Mouse (Mus musculus) intestine, postnatal 0 days (tissue): ENCODE measurements around the gene Slc7a6. TPM values are rescaled to one million over a fixed set of nuclear protein-coding genes. Genes with fewer than 3 reads are reported as not detected.
"Not testable (repeated sequence)": the region's sequence is repeated elsewhere in the genome, so short reads cannot be mapped to it uniquely, and the experiment has no call there.

Experiments
- ATAC-seq: fragments of 200-750 bp; cut with Nextera tagmentation; 2 replicates; pipeline ENCODE4 v1.8.0; 2017; ENCODE audit warnings: mild to moderate bottlenecking, moderate TSS enrichment, moderate library complexity
- H3K27ac ChIP-seq: fragments of 300-500 bp; sonication (generic); 2 replicates; pipeline ENCODE4 v1.5.1; 2014; ENCODE audit warnings: mild to moderate bottlenecking, low read depth, low read length, moderate library complexity
- H3K27me3 ChIP-seq: fragments of 300-500 bp; sonication (generic); replicated peaks from 2 replicates; pipeline ENCODE4 v1.6.1; 2014; ENCODE audit warnings: low read length, mixed read lengths; ENCODE audit not compliant: control insufficient read depth, insufficient read depth
- H3K36me3 ChIP-seq: fragments of 300-500 bp; sonication (generic); 2 replicates; pipeline ENCODE4 v1.6.1; 2014; ENCODE audit warnings: mild to moderate bottlenecking, moderate library complexity; ENCODE audit not compliant: control insufficient read depth, insufficient read depth
- H3K4me1 ChIP-seq: fragments of 300-500 bp; sonication (generic); replicated peaks from 2 replicates; pipeline ENCODE4 v1.6.1; 2014; ENCODE audit warnings: antibody characterized with exemption, low read length, mixed read lengths; ENCODE audit not compliant: control insufficient read depth, insufficient read depth
- H3K4me2 ChIP-seq: fragments of 300-500 bp; sonication (generic); replicated peaks from 2 replicates; pipeline ENCODE4 v1.6.1; 2014; ENCODE audit warnings: low read depth, mild to moderate bottlenecking, moderate library complexity
- H3K4me3 ChIP-seq: fragments of 300-500 bp; sonication (generic); 2 replicates; pipeline ENCODE4 v1.5.1; 2014; ENCODE audit warnings: low read depth, low read length
- H3K9ac ChIP-seq: fragments of 300-500 bp; sonication (generic); 2 replicates; pipeline ENCODE4 v1.6.1; 2014; ENCODE audit warnings: mild to moderate bottlenecking, low read depth, low read length
- H3K9me3 ChIP-seq: fragments of 300-500 bp; sonication (generic); 2 replicates; pipeline ENCODE4 v1.6.1; 2016; ENCODE audit warnings: mixed run types; ENCODE audit not compliant: control insufficient read depth
- CTCF ChIP-seq: sonication (generic); IDR thresholded peaks from 2 replicates; pipeline ENCODE4 v1.5.1; 2016; ENCODE audit warnings: low read depth, mild to moderate bottlenecking, control low read depth, antibody characterized with exemption, moderate library complexity
- WGBS: fragments of 180-500 bp; shearing (Covaris S2); extraction: QIAGEN DNeasy Blood & Tissue Kit; methylation state at CpG from one replicate; pipeline ENCODE4 v1.1.7; 2014; 5-methylcytosine and 5-hydroxymethylcytosine counted together
- polyA plus RNA-seq: library from polyadenylated mRNA; unstranded; fragments of >200 nt; fragmentation: Nextera tagmentation; extraction: Ambion mirVana; gene quantifications from 2 replicates; pipeline ENCODE4 v1.2.1, GENCODE M21; 2015

Slc7a6 gene
- polyA plus RNA-seq, 1 experiment from 2014 or later = 18.4 TPM

DNA sequence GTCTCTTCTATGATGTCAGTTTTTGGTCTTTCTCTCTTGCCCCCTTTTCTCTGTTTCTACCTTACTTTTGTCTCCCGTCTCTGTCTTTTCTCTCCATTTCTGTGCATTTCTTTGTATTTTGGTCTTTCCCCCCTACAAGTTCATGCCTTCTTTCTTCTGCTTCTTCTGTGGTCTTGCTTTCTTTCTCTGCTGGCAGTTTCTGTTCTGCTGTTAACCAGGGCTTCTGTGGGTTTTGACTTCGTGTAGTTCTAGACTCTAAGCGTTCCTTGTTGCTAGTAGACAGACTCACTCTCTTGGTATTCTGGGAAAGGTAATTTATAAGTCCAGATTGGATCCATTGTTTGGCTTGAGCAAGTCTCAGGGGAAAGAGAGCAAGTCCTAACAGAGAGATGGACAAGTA is 17.7 kb downstream of the Slc7a6 start:
- no peak for TF ChIP-seq CTCF
- Histone ChIP-seq H3K27ac (no peak overlapping the region), H3K4me1 (no peaks in the 10 kb centered on the region), H3K9me3 (no peaks in the 10 kb centered on the region), H3K27me3 (no peaks in the 10 kb centered on the region), H3K4me2 (no peak overlapping the region), H3K4me3 (no peak overlapping the region), H3K36me3 (no peaks in the 10 kb centered on the region; the same call in 1 of the 2 replicates), H3K9ac (no peak overlapping the region)
- ATAC-seq = no peak
- 83% methylated on average over 3 of the region's 3 CpGs for WGBS

DNA sequence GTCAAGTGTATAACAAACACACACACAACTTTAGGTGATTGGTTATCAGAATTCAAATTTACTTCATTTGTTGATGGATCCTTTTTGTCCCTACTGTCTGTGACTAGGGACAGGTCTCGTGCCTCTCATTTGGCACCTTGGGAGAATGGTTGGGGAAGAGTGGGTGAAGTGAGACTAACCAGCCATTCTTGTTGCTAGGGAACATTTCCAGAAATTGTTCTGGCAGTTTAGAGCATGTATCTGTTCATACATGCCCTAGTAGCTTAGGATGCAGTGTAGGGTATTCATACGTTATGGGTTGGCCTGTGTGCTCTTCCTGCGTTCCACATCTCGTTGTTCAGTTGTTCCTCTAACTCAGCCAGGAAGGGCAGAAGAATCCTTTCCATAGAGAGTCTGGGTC is 20.5 kb downstream of the Slc7a6 start:
- no peak for ATAC-seq
- WGBS = 90% methylated on average over 4 of the region's 4 CpGs
- Histone ChIP-seq H3K27me3 (no peaks in the 10 kb centered on the region), H3K4me1 (no peaks in the 10 kb centered on the region), H3K27ac (no peak overlapping the region), H3K4me3 (no peak overlapping the region), H3K36me3 (peaks cover 13% of the 10 kb centered on the region; the same call in 1 of the 2 replicates), H3K4me2 (no peak overlapping the region), H3K9ac (no peak overlapping the region), H3K9me3 (no peaks in the 10 kb centered on the region)
- TF ChIP-seq CTCF = no peak

DNA sequence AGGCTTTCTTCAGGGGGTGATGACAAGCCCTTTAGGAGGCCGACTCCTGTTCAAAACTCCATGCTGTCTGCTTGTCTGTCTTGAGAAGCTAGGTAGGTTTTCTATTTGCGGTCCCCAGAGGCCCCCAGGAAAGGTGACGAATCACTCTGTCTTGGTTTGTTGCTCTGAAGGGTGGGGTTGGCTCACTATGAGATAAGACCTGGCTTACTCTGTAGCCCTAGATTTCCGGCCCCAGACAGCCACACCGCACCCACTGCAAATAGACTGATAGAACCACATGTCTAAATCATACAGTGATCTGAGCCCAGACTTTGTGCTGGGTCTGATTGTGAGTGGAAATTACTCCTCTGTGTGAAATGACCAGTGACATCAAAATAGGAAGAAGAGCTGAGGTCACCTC is 23.0 kb downstream of the Slc7a6 start:
- H3K27ac ChIP-seq = no peak overlapping the region
- ATAC-seq = peak; percentile 74
- TF ChIP-seq CTCF = no peak
- H3K27me3 ChIP-seq = no peaks in the 10 kb centered on the region
- H3K36me3 ChIP-seq = peaks cover 17% of the 10 kb centered on the region
- 38% methylated on average over 5 of the region's 5 CpGs for WGBS
- H3K4me2 ChIP-seq = peak overlapping the region; percentile 32
- no peak overlapping the region for H3K4me3 ChIP-seq
- no peaks in the 10 kb centered on the region for H3K9me3 ChIP-seq
- no peak overlapping the region for H3K9ac ChIP-seq
- H3K4me1 ChIP-seq = no peaks in the 10 kb centered on the region

DNA sequence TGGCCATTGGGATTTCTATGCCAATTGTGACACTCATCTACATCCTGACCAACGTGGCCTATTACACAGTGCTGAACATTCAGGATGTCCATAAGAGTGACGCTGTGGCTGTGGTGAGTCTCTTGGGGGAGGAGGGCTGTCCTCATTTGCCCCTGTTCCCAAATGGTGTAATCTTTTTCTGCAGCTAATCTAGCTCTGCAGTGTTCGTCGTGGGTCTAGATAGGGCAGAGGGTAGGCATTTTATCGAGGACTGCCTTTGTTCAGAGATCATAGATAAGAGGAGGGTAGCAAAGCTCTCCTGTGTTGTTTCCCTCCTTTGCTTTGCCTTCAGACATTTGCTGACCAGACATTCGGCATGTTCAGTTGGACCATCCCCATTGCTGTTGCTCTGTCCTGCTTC is 24.5 kb downstream of the Slc7a6 start:
- no peak overlapping the region for H3K4me3 ChIP-seq
- WGBS = 72% methylated on average over 6 of the region's 6 CpGs
- H3K9ac ChIP-seq = no peak overlapping the region
- H3K4me2 ChIP-seq = no peak overlapping the region
- H3K27me3 ChIP-seq = no peaks in the 10 kb centered on the region
- H3K4me1 ChIP-seq = no peaks in the 10 kb centered on the region
- no peak for ATAC-seq
- no peak for TF ChIP-seq CTCF
- H3K27ac ChIP-seq = no peak overlapping the region
- H3K9me3 ChIP-seq = no peaks in the 10 kb centered on the region
- H3K36me3 ChIP-seq = peaks cover 24% of the 10 kb centered on the region

DNA sequence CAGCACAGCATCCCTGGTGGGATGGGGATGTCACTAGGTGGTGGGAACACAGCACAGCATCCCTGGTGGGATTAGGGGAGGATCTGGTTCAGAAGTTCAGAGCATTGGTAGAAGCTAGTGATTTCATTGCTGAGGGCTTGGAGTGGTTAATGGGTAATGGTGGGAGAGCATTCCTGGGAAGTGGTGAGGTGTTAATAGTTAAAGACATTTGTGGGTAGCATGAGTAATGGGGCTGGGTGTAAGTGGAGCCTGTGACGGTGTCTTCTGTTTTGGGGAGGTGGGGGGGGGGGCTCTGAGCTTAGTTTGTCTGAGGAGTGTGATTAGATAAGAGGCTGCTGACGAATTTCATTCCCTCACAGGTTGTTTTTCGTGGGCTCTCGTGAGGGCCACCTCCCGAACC is 25.4 kb downstream of the Slc7a6 start:
- Histone ChIP-seq H3K4me1 (no peaks in the 10 kb centered on the region), H3K27me3 (no peaks in the 10 kb centered on the region), H3K36me3 (peaks cover 24% of the 10 kb centered on the region), H3K9ac (no peak overlapping the region), H3K9me3 (no peaks in the 10 kb centered on the region), H3K4me3 (no peak overlapping the region), H3K27ac (no peak overlapping the region), H3K4me2 (no peak overlapping the region)
- WGBS = 81% methylated on average over 5 of the region's 5 CpGs
- TF ChIP-seq CTCF = no peak
- no peak for ATAC-seq

DNA sequence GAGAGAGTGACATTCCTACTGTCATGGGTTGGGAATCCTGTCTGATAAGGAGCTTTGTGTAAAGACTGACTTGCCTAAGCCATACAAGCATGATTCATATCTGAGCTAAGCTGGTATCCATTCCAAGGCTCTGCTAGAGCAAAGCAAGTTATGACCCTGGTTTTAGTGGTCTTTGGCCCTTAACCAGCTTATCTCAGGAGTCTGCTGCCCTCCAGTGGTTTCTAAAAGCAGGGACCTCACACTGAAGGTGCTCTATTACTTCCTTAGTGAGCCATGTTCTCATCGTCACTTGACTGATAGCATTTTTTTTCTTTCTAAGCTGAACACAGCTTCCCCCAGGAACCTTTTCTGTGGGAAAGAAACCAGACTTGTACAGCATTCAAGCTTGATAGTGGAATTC is 30.1 kb downstream of the Slc7a6 start:
- Histone ChIP-seq H3K36me3 (peaks cover 42% of the 10 kb centered on the region), H3K27me3 (no peaks in the 10 kb centered on the region), H3K4me2 (no peak overlapping the region), H3K27ac (no peak overlapping the region), H3K4me1 (no peaks in the 10 kb centered on the region), H3K9me3 (no peaks in the 10 kb centered on the region), H3K9ac (no peak overlapping the region), H3K4me3 (no peak overlapping the region)
- ATAC-seq = peak; percentile 71
- WGBS = 3% methylated on average over 1 of the region's 1 CpGs
- TF ChIP-seq CTCF = peak; percentile 91

DNA sequence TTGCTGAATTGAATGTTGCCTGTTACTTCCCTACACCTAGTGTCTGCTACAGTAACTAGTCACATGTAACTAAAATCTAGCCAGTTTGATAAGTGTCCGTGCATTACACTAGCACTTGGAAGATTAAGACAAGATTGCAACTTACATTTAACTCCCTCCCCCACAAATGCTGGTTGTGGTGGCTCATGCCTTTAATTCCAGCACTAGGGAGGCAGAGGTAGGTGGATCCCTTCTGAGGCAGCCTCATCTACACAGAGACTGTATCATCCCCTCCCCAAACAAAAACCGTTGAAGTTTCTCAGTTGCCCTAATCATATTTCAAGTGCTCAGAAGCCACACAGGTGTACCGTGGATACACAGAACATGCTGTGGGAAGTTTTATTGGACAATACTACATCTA is 30.9 kb downstream of the Slc7a6 start:
- not testable (repeated sequence) for ATAC-seq, H3K4me3 ChIP-seq, H3K4me1 ChIP-seq, H3K4me2 ChIP-seq, H3K9me3 ChIP-seq, H3K27ac ChIP-seq, H3K27me3 ChIP-seq, H3K9ac ChIP-seq
- H3K36me3 ChIP-seq = peaks cover 49% of the 10 kb centered on the region
- WGBS = 84% methylated on average over 3 of the region's 3 CpGs
